Mouse (Mus musculus) midbrain, embryonic 15.5 days (tissue): ENCODE data around the gene Prkab1. TPM values are rescaled to one million over a fixed set of nuclear protein-coding genes. Genes with fewer than 3 reads are reported as not detected.

ENCODE experiments used
- ATAC-seq: fragments of 200-750 bp; cut with Nextera tagmentation; replicated peaks from 2 replicates; pipeline ENCODE4 v1.8.0; 2017; ENCODE audit warnings: moderate TSS enrichment
- H3K27ac ChIP-seq: fragments of 300-500 bp; sonication (generic); 2 replicates; pipeline ENCODE4 v1.5.1; 2015; ENCODE audit warnings: mild to moderate bottlenecking, inconsistent platforms
- H3K27me3 ChIP-seq: fragments of 300-500 bp; sonication (generic); replicated peaks from 2 replicates; pipeline ENCODE4 v1.6.1; 2015; ENCODE audit warnings: inconsistent platforms
- H3K36me3 ChIP-seq: fragments of 300-500 bp; sonication (generic); replicated peaks from 2 replicates; pipeline ENCODE4 v1.6.1; 2015; ENCODE audit warnings: inconsistent platforms
- H3K4me1 ChIP-seq: fragments of 300-500 bp; sonication (generic); 2 replicates; pipeline ENCODE4 v1.6.1; 2015; ENCODE audit warnings: inconsistent platforms
- H3K4me2 ChIP-seq: fragments of 300-500 bp; sonication (generic); 2 replicates; pipeline ENCODE4 v1.6.1; 2015; ENCODE audit warnings: inconsistent platforms, mild to moderate bottlenecking, moderate library complexity
- H3K4me3 ChIP-seq: fragments of 300-500 bp; sonication (generic); 2 replicates; pipeline ENCODE4 v1.5.1; 2015; ENCODE audit warnings: mild to moderate bottlenecking, inconsistent platforms
- H3K9ac ChIP-seq: fragments of 300-500 bp; sonication (generic); 2 replicates; pipeline ENCODE4 v1.6.1; 2015; ENCODE audit warnings: mild to moderate bottlenecking, inconsistent platforms
- H3K9me3 ChIP-seq: fragments of 300-500 bp; sonication (generic); 2 replicates; pipeline ENCODE4 v1.6.1; 2016; ENCODE audit warnings: inconsistent platforms
- WGBS: fragments of 180-500 bp; shearing (Covaris S2); methylation state at CpG from one replicate; pipeline ENCODE4 v1.1.7; 2015; ENCODE audit warnings: mixed read lengths; 5-methylcytosine and 5-hydroxymethylcytosine counted together
- polyA plus RNA-seq: library from polyadenylated mRNA; unstranded; fragments of >200 nt; fragmentation: Nextera tagmentation; extraction: Ambion mirVana; gene quantifications from 2 replicates; pipeline ENCODE4 v1.2.1, GENCODE M21; 2015

Gene Prkab1
- polyA plus RNA-seq, 1 experiment from 2014 or later, result 59.8 TPM

DNA sequence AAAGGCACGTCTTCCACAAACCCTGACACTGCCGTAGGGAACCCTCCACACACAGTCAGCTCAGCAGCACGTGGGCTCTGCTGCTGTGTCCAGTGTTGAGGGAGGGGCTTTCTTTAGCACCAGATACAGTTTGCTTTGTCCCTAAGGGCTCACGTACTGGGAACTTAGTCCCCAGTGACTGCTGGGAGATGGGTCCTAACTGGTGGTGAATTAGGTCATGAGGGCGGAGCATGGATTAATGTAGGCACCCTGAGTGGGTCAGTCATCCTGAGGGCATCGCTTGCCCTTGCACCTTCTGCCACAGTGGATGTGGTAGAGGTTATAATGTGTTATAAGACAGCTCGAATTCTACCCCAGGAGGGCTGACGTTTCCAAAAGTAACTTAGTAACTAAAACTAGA is 6.9 kb downstream of the Prkab1 start:
- Histone ChIP-seq H3K4me2 (no peak overlapping the region), H3K9me3 (no peaks in the 10 kb centered on the region), H3K27me3 (no peaks in the 10 kb centered on the region), H3K4me3 (no peak overlapping the region), H3K4me1 (peaks cover 5% of the 10 kb centered on the region), H3K9ac (no peak overlapping the region), H3K27ac (no peak overlapping the region), H3K36me3 (peaks cover 77% of the 10 kb centered on the region)
- 95% methylated on average over 8 of the region's 8 CpGs for WGBS
- ATAC-seq, result no peak

DNA sequence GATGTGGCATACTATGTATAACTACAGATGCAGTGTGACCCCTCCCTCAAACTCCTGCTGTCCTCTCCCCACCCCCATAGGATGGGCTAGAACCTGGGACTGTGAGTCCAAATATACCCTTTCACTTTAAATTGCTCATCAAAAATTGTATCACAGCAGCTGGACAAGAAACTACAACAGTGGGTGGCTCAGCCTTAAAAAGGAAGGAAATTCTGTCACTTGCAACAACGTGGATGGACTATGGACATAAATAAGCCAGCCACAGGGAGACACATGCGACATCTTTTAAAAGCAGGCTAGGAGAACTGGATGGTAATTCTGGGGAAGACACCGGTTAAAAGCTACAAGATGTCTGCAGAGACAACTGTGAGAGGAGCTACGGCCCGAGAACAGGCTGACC is 7.8 kb downstream of the Prkab1 start:
- no peak for ATAC-seq
- Histone ChIP-seq H3K27ac (no peak overlapping the region), H3K27me3 (no peaks in the 10 kb centered on the region), H3K4me2 (no peak overlapping the region), H3K4me1 (no peaks in the 10 kb centered on the region), H3K9ac (no peak overlapping the region), H3K9me3 (no peaks in the 10 kb centered on the region), H3K4me3 (no peak overlapping the region), H3K36me3 (peaks cover 77% of the 10 kb centered on the region)
- 92% methylated on average over 5 of the region's 5 CpGs for WGBS

DNA sequence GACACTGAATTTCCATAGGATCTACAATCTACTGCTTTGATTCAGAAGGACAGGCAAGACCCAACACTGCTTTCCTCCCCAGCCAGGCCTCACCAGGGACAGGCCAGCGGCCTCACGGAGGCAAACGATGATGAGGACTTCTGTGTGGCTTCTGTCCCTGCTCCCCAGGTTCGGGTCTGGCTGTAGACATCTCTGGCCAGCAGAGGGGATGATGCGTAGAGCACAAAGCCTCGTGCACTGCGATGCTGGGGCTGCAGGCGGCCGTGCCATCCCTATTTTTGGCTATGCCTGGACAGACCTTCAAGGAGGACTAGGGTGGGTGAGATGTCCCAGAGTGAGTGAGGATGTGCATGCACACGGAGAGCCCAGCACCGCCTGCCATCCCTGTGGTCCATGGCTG is 10.1 kb downstream of the Prkab1 start:
- Histone ChIP-seq H3K27me3 (no peaks in the 10 kb centered on the region), H3K9ac (no peak overlapping the region), H3K27ac (no peak overlapping the region), H3K9me3 (no peaks in the 10 kb centered on the region), H3K4me1 (no peaks in the 10 kb centered on the region), H3K36me3 (peaks cover 57% of the 10 kb centered on the region), H3K4me2 (no peak overlapping the region), H3K4me3 (no peak overlapping the region)
- WGBS, result 97% methylated on average over 11 of the region's 11 CpGs
- no peak for ATAC-seq

DNA sequence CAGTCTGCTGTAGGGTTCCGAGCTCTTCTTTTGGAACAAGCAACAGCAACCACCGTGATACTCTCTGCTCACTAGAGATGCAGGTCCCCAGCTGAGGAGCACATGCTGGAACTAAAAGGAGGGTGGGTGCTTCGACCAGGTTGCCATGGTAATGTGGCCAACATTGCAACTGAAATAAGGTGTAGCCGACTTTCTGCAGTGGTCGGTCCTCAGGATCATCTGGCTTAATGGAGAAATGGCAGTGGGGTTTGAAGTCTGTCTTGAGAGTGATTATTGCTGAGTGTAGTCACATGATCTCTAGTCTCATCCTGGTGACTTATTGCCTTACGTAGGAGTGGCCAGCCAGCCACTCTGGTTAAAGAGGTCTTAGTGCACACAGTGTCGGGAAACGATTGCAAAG is 10.5 kb downstream of the Prkab1 start:
- WGBS, result 80% methylated on average over 8 of the region's 8 CpGs
- no peaks in the 10 kb centered on the region for H3K27me3 ChIP-seq
- no peaks in the 10 kb centered on the region for H3K9me3 ChIP-seq
- H3K9ac ChIP-seq, result no peak overlapping the region
- H3K4me2 ChIP-seq, result no peak overlapping the region
- no peak overlapping the region for H3K27ac ChIP-seq
- H3K4me3 ChIP-seq, result no peak overlapping the region
- peaks cover 53% of the 10 kb centered on the region for H3K36me3 ChIP-seq
- H3K4me1 ChIP-seq, result no peaks in the 10 kb centered on the region
- ATAC-seq, result no peak

DNA sequence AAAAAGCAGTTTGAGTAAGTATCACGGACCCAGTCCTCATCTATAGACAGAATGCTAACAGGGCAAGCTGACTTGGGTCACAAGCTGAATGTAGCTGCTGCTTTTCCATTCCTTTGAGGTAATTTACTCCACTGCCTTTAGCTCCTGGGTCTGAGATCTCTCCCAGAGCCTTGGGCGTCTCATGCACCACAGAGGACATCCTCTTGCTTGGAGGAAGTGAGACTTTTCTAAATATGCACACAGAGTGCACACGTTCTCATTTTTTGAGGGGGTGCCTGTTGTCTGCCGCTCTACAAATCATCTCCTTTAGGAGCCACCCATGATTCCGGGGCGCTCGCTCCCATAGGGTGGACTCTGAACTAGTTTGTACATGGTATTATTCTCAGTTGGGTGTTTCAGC is 11.8 kb downstream of the Prkab1 start:
- 94% methylated on average over 7 of the region's 7 CpGs for WGBS
- Histone ChIP-seq H3K36me3 (peaks cover 42% of the 10 kb centered on the region), H3K9me3 (no peaks in the 10 kb centered on the region), H3K4me3 (no peak overlapping the region), H3K4me1 (no peaks in the 10 kb centered on the region), H3K27me3 (no peaks in the 10 kb centered on the region), H3K4me2 (no peak overlapping the region), H3K27ac (no peak overlapping the region), H3K9ac (no peak overlapping the region)
- no peak for ATAC-seq

DNA sequence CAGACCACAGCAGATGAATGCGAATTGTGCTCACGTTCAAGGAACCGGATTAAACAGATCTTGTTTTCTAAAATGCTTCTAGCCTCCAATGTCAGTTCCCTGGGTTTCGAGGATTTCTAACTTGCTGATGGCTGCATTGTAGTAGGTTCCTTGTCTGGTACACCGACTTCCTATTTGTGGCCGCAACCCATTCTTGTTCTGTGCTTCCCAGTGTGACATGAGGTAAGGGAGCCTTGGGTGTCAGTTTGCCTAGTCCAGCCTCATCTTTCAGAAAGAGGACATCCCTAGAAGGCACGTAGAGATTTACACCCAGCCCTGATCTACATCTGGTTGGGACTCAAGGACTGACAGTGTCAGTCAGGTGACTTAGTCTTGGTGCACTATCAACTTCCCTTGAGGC is 12.6 kb downstream of the Prkab1 start:
- no peak for ATAC-seq
- no peak overlapping the region for H3K9ac ChIP-seq
- H3K27ac ChIP-seq, result no peak overlapping the region
- WGBS, result 93% methylated on average over 7 of the region's 7 CpGs
- H3K36me3 ChIP-seq, result peaks cover 34% of the 10 kb centered on the region
- H3K4me3 ChIP-seq, result no peak overlapping the region
- H3K4me1 ChIP-seq, result no peaks in the 10 kb centered on the region
- H3K4me2 ChIP-seq, result no peak overlapping the region
- H3K27me3 ChIP-seq, result no peaks in the 10 kb centered on the region
- no peaks in the 10 kb centered on the region for H3K9me3 ChIP-seq

DNA sequence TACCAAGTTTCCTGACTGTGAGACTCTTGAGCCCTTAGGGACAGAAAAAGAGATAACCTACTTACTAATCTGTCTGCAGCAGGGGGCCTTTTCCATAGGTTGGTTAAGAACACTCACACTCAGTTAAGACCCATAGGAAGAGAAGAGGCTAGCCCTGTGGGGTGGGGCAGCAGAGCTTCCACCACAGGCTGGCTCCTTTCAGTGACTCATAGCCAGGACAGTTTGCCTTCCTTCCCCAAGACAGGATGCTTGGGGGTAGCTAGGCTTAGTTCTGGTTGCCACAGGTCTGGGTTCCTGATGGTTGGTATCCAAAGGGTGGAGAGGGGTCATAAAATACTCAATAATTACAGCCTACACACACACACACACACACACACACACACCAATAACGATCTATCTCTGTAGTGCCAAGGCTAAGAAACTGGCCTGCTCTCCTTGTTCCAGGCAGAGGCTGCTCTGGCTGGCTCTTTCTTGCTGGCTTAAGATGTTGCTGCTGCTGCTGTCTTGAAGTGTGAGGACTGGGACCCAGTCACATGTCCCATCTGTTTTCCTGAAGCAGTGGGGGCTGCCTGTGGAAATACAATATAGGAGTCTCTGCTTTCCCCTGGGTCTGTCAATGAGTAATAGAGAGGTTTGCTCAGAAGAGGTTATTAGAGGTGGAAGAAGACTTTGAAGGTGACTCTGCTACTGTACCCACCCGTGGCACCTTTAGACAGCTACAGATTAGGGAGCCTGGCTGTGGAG is 14.3 kb downstream of the Prkab1 start:
- no peak overlapping the region for H3K9ac ChIP-seq
- H3K36me3 ChIP-seq, result peaks cover 18% of the 10 kb centered on the region
- H3K4me1 ChIP-seq, result no peaks in the 10 kb centered on the region
- H3K27ac ChIP-seq, result no peak overlapping the region
- no peak for ATAC-seq
- 80% methylated on average over 2 of the region's 2 CpGs for WGBS
- no peak overlapping the region for H3K4me3 ChIP-seq
- H3K9me3 ChIP-seq, result no peaks in the 10 kb centered on the region
- no peak overlapping the region for H3K4me2 ChIP-seq
- no peaks in the 10 kb centered on the region for H3K27me3 ChIP-seq

DNA sequence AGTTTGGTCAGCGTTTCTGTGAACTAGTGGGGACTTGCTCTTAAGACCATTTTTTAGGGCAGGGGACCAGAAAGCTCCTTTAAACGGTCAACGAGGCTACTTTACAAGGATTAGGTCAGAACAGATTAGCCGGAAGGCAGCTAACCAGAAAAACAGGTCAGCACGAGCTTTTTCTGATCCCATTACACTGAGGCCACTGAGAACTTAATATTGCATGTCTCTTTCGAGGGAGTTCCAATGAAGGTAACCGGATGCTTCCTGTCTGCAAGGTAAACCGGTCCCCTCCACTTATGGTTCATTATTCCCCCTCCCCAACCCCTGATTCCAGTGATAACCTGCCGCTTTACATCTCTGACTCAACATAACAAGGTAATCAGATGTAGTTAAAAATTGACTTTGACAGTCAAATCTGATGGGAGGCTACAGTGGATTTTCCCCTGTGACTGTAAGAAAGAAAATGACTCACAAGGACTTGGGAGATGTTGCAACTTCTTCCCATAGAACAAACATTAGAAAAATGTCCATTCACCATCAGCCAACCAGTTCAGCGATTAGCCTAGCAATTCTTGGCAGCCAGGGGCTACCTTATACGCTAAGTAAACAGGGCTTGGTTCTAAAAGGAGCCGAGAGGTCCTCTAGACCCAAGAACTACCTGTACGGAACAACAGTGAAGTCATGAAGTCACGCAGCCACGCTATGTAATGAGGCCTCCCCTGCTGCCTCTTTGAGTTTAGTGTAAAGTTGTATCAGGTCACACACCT is 15.0 kb downstream of the Prkab1 start:
- Histone ChIP-seq H3K27ac (no peak overlapping the region), H3K9ac (no peak overlapping the region), H3K4me1 (no peaks in the 10 kb centered on the region), H3K9me3 (no peaks in the 10 kb centered on the region), H3K4me2 (no peak overlapping the region), H3K4me3 (no peak overlapping the region), H3K27me3 (no peaks in the 10 kb centered on the region), H3K36me3 (peaks cover 10% of the 10 kb centered on the region)
- WGBS, result 72% methylated on average over 15 of the region's 15 CpGs
- ATAC-seq, result no peak

DNA sequence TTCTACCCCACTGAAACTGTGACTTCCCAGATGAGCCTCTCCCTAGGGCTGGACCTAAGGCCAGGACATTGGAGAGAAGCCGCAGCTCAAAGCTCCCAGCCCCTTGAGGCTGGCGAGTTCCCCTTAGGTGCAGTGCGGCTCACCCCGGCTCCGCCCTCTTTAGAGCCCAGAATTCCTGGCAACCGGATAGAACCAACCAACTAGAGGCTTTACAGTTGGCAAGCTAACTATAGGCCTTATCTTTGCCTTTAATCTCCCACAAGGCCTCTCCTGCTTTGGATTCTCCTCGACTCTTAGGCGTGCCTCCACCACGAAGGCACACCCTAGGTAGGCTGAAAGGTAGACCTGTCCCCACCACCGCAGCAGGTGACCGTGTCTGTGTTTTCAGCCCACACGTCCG is 16.6 kb downstream of the Prkab1 start:
- ATAC-seq, result no peak
- H3K36me3 ChIP-seq, result no peaks in the 10 kb centered on the region
- H3K9ac ChIP-seq, result no peak overlapping the region
- H3K27ac ChIP-seq, result no peak overlapping the region
- H3K9me3 ChIP-seq, result no peaks in the 10 kb centered on the region
- no peaks in the 10 kb centered on the region for H3K4me1 ChIP-seq
- no peaks in the 10 kb centered on the region for H3K27me3 ChIP-seq
- no peak overlapping the region for H3K4me2 ChIP-seq
- no peak overlapping the region for H3K4me3 ChIP-seq
- WGBS, result 90% methylated on average over 13 of the region's 13 CpGs

DNA sequence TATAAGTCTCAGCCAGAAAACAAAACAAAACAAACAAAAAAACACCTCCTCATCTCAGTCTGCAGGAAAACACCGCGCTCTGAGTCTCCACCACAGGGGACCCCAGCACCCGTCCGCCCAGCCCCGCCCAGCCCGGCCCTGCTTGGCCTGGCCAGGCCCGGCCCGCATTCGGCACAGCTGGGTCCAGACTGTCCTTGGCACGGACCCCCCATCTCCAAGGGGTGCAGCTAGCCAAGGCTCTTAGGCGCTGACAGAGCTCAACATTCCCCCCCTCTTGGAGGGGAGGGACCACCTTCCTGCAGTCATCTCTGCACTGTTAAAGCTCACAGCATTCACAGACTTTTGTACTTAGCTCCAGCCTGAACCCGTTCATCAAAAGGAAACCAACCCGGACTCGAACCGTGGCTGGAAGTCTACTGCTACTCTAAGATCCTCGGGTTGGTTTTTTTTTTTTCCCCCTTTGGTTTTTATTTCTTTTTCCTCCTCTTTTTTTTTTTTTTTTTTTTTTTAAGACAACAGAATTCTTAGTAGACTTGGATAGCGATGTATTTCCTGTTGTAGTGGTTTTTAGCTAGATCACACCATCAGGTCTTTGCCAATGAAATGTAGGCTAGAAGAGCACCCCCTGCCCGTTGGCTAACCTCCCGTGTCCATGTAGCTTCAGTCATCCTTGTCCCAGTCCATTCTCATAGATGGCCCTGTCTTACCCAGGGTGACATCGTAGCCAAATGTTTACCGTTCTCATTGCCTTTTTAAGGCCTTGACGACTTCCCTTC is 17.8 kb downstream of the Prkab1 start:
- Histone ChIP-seq H3K4me3 (no peak overlapping the region), H3K9ac (no peak overlapping the region), H3K27ac (no peak overlapping the region), H3K9me3 (no peaks in the 10 kb centered on the region), H3K27me3 (no peaks in the 10 kb centered on the region), H3K36me3 (no peaks in the 10 kb centered on the region), H3K4me1 (no peaks in the 10 kb centered on the region), H3K4me2 (no peak overlapping the region)
- no peak for ATAC-seq
- 63% methylated on average over 22 of the region's 22 CpGs for WGBS

DNA sequence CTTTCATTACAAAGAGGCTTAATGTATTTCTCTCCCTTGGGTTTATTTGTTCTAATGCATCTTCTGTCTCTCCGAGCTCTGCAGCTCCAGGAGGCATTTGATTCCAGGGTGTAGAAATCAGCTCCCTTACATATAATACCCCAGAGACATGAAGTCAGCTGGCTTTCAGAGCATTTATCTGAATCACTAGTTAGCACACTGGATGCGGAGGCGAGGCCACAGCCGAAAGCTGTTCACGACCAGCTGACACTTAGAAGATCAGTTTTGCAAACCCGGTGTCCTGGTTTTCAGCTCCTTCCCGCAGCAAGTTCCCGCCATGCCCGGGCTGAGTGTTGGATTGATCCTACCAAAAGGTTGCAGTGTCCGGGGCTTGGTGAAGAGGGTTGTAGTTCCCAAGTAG is 20.0 kb downstream of the Prkab1 start:
- Histone ChIP-seq H3K4me3 (no peak overlapping the region), H3K9me3 (no peaks in the 10 kb centered on the region), H3K4me1 (no peaks in the 10 kb centered on the region), H3K27me3 (no peaks in the 10 kb centered on the region), H3K4me2 (no peak overlapping the region), H3K27ac (no peak overlapping the region), H3K9ac (no peak overlapping the region), H3K36me3 (no peaks in the 10 kb centered on the region; the same call in 1 of the 2 replicates)
- ATAC-seq, result no peak
- 83% methylated on average over 10 of the region's 10 CpGs for WGBS

DNA sequence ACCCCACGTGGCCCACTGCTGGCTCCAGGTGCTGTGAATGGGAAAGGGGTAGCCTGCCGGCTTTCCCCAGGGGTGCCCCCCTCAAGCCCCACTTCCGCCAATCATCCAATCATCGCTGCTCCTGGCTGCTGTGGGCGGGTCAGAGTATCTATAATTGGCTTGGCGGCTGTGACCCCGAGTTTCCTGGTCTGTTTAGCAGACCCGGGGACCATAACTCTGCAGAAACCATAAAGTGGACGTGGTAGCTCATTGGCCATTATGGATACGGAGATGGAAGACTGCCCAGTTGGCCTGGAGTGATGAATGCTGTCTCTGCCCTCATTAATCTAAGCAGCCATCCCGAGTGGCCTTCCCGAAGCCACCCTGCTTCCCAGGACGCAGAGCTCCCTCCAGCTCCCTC is 20.5 kb downstream of the Prkab1 start:
- Histone ChIP-seq H3K9me3 (no peaks in the 10 kb centered on the region), H3K27ac (no peak overlapping the region), H3K4me1 (no peaks in the 10 kb centered on the region), H3K9ac (no peak overlapping the region), H3K36me3 (no peaks in the 10 kb centered on the region; the same call in 1 of the 2 replicates), H3K27me3 (no peaks in the 10 kb centered on the region), H3K4me2 (no peak overlapping the region; the same call in 1 of the 2 replicates), H3K4me3 (no peak overlapping the region)
- ATAC-seq, result no peak
- 39% methylated on average over 13 of the region's 13 CpGs for WGBS
